8 mouse cellular contexts compared by ENCODE assay signal in genomic region chr4:103313587-103314525, GRCm38 (mm10). TPM values are rescaled to one million over a fixed set of nuclear protein-coding genes. Genes with fewer than 3 reads are reported as not detected.
A peak's percentile ranks its signal among the peaks of the same experiment; 100 is the strongest.
DNase-seq lines count a peak whose midpoint lies in the region; ATAC-seq and TF ChIP-seq lines count a peak whose summit lies in the region.

Gene Oma1 (plus strand): TSS chr4:103313812.

- peak within 1 kb of the TSS; percentile 78 for H3K9ac ChIP-seq in heart, embryonic 12.5 days
- peak within 1 kb of the TSS; percentile 74 for H3K9ac ChIP-seq in kidney, postnatal 0 days (ENCODE audit: low read depth, low read length)
- peak within 1 kb of the TSS; percentile 80 for H3K9ac ChIP-seq in liver, embryonic 11.5 days (ENCODE audit: low read depth, low read length)
- H3K9ac ChIP-seq in stomach, embryonic 14.5 days (replicated peaks; ENCODE audit: low read depth, low read length): peak within 1 kb of the TSS; percentile 65

- peak; percentile 98 for TF ChIP-seq CTCF in kidney, postnatal 0 days (IDR thresholded peaks at IDR 0.05; ENCODE audit: low read depth)

- no peaks in the 10 kb centered on the region for H3K9me3 ChIP-seq in heart, embryonic 12.5 days (replicated peaks)
- H3K9me3 ChIP-seq in kidney, postnatal 0 days (replicated peaks; ENCODE audit: low read length): no peaks in the 10 kb centered on the region
- H3K9me3 ChIP-seq in liver, embryonic 11.5 days (ENCODE audit: control insufficient read depth, low read length): no peaks in the 10 kb centered on the region
- H3K9me3 ChIP-seq in stomach, embryonic 14.5 days (ENCODE audit: control insufficient read depth, low read depth, low read length): no peaks in the 10 kb centered on the region

- H3K4me1 ChIP-seq in heart, embryonic 12.5 days (replicated peaks): peaks cover 3% of the 10 kb centered on the region
- H3K4me1 ChIP-seq in kidney, postnatal 0 days (replicated peaks; ENCODE audit: insufficient read depth, low read length): no peaks in the 10 kb centered on the region
- H3K4me1 ChIP-seq in liver, embryonic 11.5 days (replicated peaks; ENCODE audit: control insufficient read depth, insufficient read depth, low read length): no peaks in the 10 kb centered on the region
- H3K4me1 ChIP-seq in stomach, embryonic 14.5 days (ENCODE audit: control insufficient read depth, insufficient read depth, low read length): peaks cover 6% of the 10 kb centered on the region; the same call in 1 of the 2 replicates

- H3K27me3 ChIP-seq in heart, embryonic 12.5 days (replicated peaks): no peaks in the 10 kb centered on the region
- H3K27me3 ChIP-seq in kidney, postnatal 0 days (ENCODE audit: insufficient read depth, low read length): no peaks in the 10 kb centered on the region
- no peaks in the 10 kb centered on the region for H3K27me3 ChIP-seq in liver, embryonic 11.5 days (replicated peaks; ENCODE audit: control insufficient read depth, insufficient read depth, low read length)
- no peaks in the 10 kb centered on the region for H3K27me3 ChIP-seq in stomach, embryonic 14.5 days (ENCODE audit: control insufficient read depth, insufficient read depth, low read length)

- no peaks in the 10 kb centered on the region; the same call in 1 of the 2 replicates for H3K36me3 ChIP-seq in heart, embryonic 12.5 days
- H3K36me3 ChIP-seq in kidney, postnatal 0 days (ENCODE audit: insufficient read depth, low read length): 0 out of 2 replicates have a peak, but pooled peaks cover 2% of the 10 kb centered on the region
- no peaks in the 10 kb centered on the region; the same call in 1 of the 2 replicates for H3K36me3 ChIP-seq in liver, embryonic 11.5 days (ENCODE audit: control insufficient read depth, insufficient read depth, low read length)
- H3K36me3 ChIP-seq in stomach, embryonic 14.5 days (ENCODE audit: control insufficient read depth, insufficient read depth, low read length): no peaks in the 10 kb centered on the region

- 0% methylated on average over 59 of the region's 61 CpGs for WGBS in heart, embryonic 12.5 days
- WGBS in kidney, postnatal 0 days: under 1% methylated on average over 61 of the region's 61 CpGs
- WGBS in liver, embryonic 11.5 days: under 1% methylated on average over 59 of the region's 61 CpGs
- under 1% methylated on average over 58 of the region's 61 CpGs for WGBS in stomach, embryonic 14.5 days

- DNase-seq in CD4-positive helper T cell, adult 2 months (ENCODE audit: low read depth, low spot score): peak; percentile 95
- peak; percentile 92 for DNase-seq in brain, embryonic 18.5 days (ENCODE audit: low read depth, low spot score)
- DNase-seq in kidney, postnatal 0 days (ENCODE audit: low spot score): peak; percentile 99
- peak; percentile 98 for DNase-seq in liver, embryonic 11.5 days (ENCODE audit: low spot score)
- DNase-seq in naive thymus-derived CD4-positive, alpha-beta T cell, adult 2 months (ENCODE audit: low read depth): peak; percentile 97

- H3K27ac ChIP-seq in heart, embryonic 12.5 days (ENCODE audit: poor library complexity, severe bottlenecking): peak within 1 kb of the TSS; percentile 95
- peak within 1 kb of the TSS; percentile 95 for H3K27ac ChIP-seq in kidney, postnatal 0 days
- H3K27ac ChIP-seq in liver, embryonic 11.5 days (ENCODE audit: low read depth, low read length): peak within 1 kb of the TSS; percentile 89
- peak within 1 kb of the TSS; percentile 94 for H3K27ac ChIP-seq in stomach, embryonic 14.5 days (ENCODE audit: low read length)

- peak within 1 kb of the TSS; percentile 68 for H3K4me3 ChIP-seq in heart, embryonic 12.5 days
- peak within 1 kb of the TSS; percentile 50 for H3K4me3 ChIP-seq in kidney, postnatal 0 days (replicated peaks; ENCODE audit: low read depth, low read length)
- H3K4me3 ChIP-seq in liver, embryonic 11.5 days (ENCODE audit: low read depth, low read length): peak within 1 kb of the TSS; percentile 74
- peak within 1 kb of the TSS; percentile 59 for H3K4me3 ChIP-seq in stomach, embryonic 14.5 days (ENCODE audit: low read depth, low read length)

- ATAC-seq in erythroid progenitor cell, adult 5-6 weeks (replicated peaks; ENCODE audit: low FRiP score, poor library complexity, severe bottlenecking): peak; percentile 97
- peak; percentile 99 for ATAC-seq in heart, embryonic 12.5 days (ENCODE audit: insufficient number of reproducible peaks, low FRiP score)
- ATAC-seq in kidney, postnatal 0 days (replicated peaks; ENCODE audit: low FRiP score, low read depth): peak; percentile 99
- peak; percentile 100 for ATAC-seq in liver, embryonic 11.5 days (replicated peaks; ENCODE audit: low FRiP score)
- peak; percentile 99 for ATAC-seq in stomach, embryonic 14.5 days (ENCODE audit: insufficient number of reproducible peaks, insufficient read depth, low FRiP score, low read depth)

- peak within 1 kb of the TSS; percentile 70 for H3K4me2 ChIP-seq in heart, embryonic 12.5 days
- H3K4me2 ChIP-seq in kidney, postnatal 0 days (ENCODE audit: low read length): peak within 1 kb of the TSS; percentile 55
- H3K4me2 ChIP-seq in liver, embryonic 11.5 days: peak within 1 kb of the TSS; percentile 67
- H3K4me2 ChIP-seq in stomach, embryonic 14.5 days (replicated peaks; ENCODE audit: low read depth, low read length): peak within 1 kb of the TSS; percentile 43

RNA-seq across cellular contexts. Expression of gene Oma1, which starts in this region (rescaled TPM):
- 2.5 TPM in 2 replicates for total RNA-seq in erythroid progenitor cell, adult 5-6 weeks (2015; ENCODE audit: low replicate concordance)
- total RNA-seq in erythroid progenitor cell, adult 5-6 weeks (2017; ENCODE audit: low replicate concordance): 9.6 and 12.8 TPM in 2 replicates
- 20.4 and 21.1 TPM in 2 replicates for polyA plus RNA-seq in heart, embryonic 12.5 days (2016; fragmentation: Nextera tagmentation; extraction: Ambion mirVana)
- 24.0 and 24.2 TPM in 2 replicates for polyA plus RNA-seq in kidney, postnatal 0 days (2015; fragmentation: Nextera tagmentation; extraction: Ambion mirVana)
- 23.5 TPM in 2 replicates for polyA plus RNA-seq in liver, embryonic 11.5 days (2014; fragmentation: Nextera tagmentation; extraction: Ambion mirVana)
- 18.7 and 19.8 TPM in 2 replicates for polyA plus RNA-seq in stomach, embryonic 14.5 days (2014; fragmentation: Nextera tagmentation; extraction: Ambion mirVana)

Comparison
In these comparisons a context has a peak if more than half of its experiments do, and no peak if none do; other contexts are left out.
1. Peak in every context shown above with its lines: DNase-seq, ATAC-seq, H3K4me3 ChIP-seq and H3K27ac ChIP-seq.